Mouse (Mus musculus): ENCODE results near the gene Adap1.

DNA sequence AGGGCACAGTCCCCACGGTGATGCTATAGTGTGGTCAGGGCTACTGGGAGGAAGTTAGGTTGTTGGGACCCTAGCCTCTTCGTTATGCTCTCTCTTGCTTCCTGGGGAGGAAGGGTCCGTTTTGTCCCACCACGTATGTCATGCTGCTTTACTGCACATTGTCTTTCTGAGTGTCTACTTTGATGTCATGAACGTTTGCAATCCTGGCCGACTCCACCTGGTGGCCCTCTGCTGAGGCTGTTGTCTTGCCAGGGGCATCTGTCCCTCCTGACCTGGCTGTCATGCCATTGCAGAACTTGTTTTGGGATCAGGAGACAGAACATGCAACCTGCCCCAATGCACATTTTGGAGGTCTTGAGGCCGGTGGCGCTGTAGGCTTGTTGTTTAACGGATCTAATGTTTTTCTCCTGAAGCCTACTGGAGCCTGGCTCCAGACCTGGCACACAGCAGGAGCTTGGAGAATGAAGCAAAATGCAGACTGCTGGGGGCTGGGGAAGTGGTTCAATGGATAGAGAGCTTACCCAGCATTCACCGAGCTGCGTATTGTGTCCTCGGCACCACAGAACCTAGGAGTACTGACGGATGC lies 782 bp upstream of the Adap1 start:
- TF ChIP-seq POLR2A (IDR thresholded peaks at IDR 0.05; ENCODE audit: extremely low read depth, insufficient read depth, low read length) (no peak), CTCF (IDR thresholded peaks at IDR 0.05; ENCODE audit: extremely low read depth, insufficient read depth, low read length) (no peak)
